Mouse (Mus musculus) A20 (cell line): ENCODE measurements around the gene 4930524B15Rik.
"Not testable (repeated sequence)": the region's sequence is repeated elsewhere in the genome, so short reads cannot be mapped to it uniquely, and the experiment has no call there.

Experiments
- DNase-seq: peaks from one replicate; pipeline ENCODE4 v3.0.0-alpha.2; 2011; ENCODE audit warnings: low read depth, low spot score

4930524B15Rik gene

DNA sequence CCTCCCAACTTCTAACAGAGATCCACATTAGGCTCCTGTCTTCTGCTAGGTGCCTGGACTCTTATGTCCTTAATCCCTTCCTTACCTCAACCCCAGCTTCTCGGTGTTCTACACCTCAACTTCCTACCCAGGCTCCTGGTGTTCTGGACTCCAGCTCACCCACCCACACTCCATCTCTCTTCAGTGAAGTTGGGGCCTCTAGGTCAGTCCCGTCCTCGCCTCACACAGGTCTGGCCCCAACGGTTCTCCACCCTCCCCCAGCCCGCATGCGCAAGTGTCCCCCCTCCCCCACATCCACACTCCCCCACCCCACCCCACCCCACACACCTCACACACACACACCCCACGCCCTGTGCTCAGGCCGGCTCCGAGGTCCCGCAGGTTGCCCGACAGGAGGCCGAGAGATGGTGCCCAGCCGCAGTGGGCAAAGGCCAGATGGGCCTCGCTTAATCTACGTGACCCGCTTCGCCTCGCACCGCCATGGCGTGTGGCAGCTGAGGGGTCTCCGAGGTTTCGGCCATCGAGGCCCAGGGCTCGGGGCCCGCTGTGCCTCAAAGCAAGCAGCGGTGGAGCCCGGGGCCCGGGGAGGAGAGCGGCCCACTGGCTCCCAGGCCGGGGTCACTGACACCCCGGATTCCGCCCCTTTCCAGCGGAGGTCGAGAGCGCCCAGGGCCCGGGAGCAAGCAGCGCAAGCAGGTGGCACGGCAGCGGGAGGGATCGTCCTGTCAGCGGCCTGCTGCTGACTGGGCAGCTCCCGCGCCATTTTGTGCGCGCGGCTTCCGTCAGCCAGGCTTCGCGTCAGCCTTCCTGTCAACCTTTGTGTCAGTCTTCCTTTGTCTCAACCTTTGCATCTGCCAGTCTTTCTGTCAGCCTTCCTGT is at the start of gene 4930524B15Rik:
Gene 4930524B15Rik (plus strand): TSS at position 337 of the 879 bp plus-strand sequence.
- no peak for DNase-seq

DNA sequence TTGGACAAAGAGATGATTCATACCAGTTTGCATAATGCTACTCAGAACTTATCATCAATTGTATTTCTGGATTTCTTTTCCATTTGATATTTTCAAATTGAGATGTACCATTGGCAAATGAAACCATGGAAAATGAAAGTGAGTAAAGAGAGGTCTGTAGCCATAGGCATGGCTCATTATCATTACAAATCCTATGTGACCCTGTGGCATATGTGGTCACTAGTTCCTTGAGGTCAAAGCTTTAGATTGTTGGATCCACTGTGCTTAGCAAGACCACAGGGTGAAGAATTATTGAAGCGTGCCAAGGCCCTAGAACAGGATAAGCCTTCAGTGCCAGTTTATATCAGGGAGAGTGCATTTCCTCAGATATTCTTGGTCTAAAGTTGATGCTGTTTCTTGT is 47.6 kb upstream of the 4930524B15Rik start:
- no peak for DNase-seq

DNA sequence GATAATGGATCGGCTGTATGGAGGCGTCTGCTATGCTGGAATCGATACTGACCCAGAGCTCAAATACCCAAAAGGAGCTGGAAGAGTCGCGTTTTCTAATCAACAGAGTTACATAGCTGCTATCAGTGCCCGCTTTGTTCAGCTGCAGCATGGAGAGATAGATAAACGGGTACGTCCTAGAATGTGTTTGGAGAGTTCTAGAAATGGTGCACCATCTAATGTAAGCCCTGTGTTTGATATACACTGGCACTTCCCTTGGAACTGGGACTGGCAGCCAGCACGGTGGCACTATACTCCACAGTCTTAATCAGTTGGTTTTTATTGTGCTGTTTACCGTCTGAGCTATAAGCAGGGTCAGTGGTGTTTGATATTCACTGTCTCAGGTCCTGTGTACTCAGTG is 35.3 kb upstream of the 4930524B15Rik start:
- DNase-seq: no peak

DNA sequence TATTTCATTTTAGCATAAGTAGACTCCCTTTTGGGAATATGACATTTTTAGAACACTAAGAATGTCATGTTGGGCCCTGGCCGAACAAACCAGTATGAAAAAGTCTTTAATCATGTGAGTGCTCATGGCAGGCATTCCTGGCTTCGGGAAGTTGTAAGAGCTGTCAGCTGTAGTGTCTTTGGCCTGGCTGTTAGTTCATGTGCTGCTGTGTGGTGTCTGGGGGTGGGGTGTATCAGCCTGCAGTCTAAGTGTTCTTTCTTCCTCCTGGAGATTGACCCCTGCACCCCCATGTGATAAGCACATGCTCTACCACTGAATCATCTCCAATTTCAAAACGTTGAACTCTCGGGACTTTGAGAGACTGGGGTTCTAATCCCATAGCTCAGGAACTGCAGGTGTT is 29.7 kb upstream of the 4930524B15Rik start:
- DNase-seq: no peak

DNA sequence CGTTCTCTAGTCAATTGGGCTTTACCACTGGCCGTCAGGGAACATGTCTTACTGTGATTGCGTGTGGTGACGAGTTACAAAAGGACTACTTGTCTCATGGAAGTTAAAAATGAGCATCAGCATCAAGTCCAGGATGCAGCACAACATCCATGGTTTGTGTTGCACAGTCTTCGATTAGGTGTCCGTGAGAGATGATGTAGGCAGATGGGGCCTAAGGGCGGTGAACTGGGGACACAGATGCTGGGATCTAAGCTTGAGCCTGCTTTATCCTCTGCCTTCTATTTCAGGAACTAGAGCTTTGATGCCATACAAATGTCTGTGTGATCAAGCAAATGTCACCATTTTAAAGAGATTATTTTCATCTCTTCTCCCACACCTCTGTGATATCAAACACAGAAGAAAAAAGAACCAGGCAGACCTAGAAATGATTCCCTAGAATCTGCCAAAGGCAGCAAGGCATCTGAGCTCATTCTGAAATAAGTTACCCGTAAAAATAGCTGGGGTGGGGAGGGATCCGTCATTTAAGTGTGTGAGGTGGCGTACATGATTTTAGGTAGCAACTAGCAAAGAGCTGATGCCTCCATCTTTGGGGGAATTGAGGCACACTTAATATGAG is 28.4 kb upstream of the 4930524B15Rik start:
- no peak for DNase-seq

DNA sequence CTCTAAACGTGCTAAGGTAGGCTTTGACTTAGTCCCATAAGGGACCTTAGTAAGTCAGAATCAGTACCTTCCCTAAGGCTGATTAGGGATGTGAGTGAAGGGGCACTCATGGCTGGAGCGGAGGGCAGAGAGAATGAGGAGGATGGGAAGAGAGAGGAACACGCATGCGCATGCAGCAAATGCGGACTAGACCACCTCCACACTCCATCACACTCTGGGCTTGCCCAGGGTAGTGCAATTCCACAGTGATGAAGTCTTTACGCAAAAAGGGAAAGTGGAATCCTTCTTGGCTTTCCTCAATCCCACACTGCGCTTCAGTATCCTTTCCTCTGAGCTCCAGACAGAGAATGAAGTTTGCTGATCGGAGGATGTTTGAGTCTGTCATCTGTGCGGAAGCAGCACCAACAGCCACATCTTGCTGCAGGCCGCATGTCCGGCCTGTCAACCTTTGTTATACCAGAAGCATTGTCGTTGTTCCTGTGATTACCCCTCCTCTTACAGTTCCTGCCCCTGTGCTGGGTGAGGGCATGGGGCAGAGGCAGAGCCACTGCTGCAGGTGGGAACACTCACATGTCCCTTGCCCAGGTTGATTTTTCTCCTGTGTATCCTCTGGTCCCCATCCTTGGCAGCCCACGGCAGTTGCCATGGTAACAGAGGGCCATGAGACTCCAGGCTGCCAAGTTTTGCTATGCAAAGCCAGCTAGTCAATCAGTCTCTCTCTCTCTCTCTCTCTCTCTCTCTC is 24.3 kb upstream of the 4930524B15Rik start:
- DNase-seq: no peak

DNA sequence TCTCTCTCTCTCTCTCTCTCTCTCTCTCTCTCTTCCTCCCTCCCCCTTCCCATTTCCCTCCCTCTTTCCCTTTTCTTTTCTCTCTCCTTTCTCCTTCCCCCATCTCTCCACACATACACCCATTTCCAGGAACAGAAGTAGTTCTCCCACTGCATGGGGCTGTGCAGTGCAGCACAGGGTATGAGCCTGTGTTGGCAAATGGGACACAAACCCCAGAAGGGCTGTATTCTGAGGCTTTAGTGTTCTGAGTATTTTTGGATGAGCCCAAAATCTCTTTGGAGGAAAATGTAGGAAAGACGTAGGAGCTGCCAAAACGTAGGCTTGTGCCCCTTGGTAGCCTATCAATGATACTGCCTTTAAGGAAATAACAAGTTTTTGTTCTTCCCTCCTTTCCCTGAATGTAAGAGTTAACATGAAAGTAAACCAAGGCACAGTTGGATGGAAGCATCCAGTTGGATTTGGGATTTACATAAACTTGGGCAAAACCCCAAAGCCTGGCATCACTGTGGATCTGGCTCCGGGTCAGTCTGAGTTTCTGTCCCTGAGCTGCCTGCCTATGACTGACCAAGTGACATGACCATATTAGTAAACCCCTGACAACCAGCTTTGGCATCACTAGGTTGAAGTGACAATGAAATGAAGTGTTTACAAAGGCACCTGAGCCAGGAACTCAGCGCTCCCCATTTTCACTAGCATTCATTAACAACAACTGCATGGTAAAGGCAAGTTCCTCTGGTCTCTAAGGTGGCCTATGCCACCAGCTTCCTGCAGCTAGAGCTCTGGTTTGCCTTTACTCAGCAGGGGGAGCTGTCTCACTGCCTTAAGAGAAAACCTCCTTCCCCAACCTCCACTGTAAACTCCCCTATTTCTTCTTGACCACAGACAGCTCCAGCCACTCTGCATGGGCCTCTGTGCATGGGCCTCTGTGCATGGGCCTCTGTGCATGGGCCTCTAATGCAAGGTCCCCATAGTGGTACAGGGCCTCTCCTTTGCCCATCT is 23.5 kb upstream of the 4930524B15Rik start:
- peak; percentile 47 for DNase-seq

DNA sequence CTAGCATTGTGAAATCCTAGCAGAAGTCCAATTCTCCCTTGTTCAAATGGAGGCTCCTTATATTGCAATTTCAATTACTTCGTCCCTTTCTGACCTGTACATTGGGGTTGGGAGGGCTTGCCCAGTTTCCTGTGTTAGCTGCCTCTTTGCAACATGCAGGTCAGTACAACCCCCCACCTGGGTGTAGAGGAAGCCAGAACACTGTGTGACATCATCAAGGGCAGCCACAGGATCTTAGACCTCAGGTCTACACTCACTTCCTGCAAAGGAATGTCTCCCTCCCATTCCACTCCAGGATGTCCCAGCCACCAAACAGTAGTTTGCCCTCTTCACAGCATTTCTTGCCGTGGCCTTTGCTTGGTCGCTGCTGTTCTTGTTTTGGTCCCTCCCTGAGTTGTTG is 19.9 kb upstream of the 4930524B15Rik start:
- DNase-seq: no peak

DNA sequence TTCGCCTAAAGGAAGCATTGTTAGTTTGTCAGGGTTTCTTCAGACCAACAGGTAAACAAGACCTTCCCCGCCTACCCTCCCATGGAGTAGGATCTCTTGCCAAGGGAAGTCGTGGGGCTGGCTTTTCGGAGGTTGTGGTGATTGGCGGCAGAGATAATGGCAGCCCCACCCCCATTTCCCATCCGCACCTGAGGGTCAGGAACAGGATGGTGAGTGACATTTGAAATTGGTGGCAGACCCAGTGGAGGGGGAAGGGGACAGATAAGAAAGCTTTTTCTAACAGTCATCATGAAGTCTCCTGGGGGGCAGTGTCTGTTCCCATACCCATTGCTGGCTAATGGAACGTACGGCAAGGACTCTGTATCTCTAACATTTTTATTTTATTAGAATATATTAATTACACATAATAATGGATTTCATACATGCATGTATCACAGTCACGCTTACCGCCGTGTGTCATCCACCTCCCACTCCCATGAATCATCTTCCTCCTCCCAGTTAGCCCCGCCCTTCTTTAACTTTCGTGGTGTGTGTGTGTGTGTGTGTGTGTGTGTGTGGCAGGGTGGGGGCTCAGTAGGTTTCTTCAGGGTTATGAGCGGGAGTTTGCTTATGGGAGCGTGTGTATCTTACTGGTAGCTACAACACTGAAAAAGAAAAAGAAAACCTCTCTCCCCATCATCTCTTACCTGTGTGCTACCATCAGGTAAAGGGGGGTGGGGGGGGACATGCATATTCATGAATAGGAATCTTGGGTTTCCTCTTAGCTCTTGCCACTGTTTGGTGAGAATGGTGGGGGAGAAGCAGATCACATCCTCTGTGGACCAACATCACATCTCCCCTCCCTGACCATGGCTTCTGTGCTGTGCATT is 16.7 kb upstream of the 4930524B15Rik start:
- peak; percentile 7 for DNase-seq

DNA sequence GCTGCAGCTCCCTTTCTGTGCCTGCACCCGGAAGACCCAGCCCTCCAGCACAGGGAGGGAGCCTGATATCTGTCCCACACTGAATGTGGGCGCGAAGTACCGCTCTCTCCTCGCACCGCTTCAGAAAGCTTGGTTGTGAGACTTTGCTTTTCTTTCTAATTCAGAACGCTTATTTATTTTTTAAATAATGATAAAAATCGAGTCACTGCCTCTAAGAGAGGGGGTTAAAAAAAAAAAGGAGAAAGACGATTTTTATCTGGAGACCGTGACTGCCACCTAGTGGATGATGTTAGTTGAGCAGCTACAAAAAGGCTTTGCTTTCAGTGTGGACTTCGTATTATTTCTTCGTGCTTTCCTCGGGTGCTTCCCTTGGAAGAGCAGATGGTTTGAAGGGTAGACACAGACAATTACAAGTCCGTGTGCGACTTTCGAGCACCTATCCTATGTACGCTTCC is 16.0 kb upstream of the 4930524B15Rik start:
- DNase-seq: peak; percentile 75

DNA sequence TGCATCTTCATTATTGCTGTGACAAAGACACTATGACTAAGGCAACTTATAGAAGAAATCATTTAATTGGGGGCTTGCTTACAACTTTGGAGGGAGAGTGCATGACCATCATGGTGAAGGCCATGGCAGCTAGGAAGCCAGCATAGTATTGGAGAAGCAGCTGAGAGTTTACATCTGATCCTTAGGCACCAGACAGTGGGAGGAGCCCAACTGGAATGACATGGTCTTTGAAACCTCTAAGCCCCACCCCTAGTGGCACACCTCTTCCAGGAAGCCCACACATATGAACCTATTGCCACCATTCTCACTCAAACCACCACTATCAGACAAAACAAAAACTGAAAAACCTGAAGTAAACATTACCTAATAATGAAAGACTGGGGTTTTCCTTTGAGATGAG is 5.3 kb upstream of the 4930524B15Rik start:
- no peak for DNase-seq

DNA sequence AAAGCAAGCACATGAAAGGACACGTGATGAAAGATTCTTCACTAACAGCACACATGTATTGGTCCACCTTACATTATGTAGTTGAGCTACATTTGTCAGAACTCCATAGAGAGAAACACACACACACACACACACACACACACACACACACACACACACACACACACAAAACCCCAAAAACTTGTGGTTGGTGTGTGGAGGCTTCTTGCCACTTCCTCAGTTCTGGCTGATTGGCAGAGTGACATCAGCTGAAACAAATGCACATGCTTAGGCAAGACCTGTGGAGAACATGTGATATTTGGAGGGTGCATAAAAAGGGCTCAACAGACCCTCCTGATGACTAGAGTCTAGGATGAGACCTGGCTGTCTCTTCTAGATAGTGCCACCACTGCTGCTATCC is 1.4 kb upstream of the 4930524B15Rik start:
- no peak for DNase-seq

DNA sequence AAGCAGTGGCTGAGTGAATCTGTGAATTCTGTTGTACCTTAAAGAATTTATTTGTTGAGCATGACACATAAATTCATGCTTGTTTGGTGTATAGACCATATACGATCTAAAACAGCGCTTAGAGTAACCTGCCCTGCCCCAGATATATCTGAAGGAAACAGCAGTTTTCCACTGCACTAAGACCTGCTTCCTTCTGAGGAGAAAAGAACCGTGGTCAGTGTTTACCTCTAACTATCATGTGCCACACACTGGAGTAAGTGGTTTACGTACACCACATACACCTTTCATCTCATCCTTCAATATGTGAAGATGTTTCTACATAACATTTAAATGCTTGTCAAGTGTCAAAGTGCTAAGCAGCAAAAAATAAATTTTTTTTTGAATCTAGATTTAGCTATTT is 8.7 kb downstream of the 4930524B15Rik start:
- no peak for DNase-seq

DNA sequence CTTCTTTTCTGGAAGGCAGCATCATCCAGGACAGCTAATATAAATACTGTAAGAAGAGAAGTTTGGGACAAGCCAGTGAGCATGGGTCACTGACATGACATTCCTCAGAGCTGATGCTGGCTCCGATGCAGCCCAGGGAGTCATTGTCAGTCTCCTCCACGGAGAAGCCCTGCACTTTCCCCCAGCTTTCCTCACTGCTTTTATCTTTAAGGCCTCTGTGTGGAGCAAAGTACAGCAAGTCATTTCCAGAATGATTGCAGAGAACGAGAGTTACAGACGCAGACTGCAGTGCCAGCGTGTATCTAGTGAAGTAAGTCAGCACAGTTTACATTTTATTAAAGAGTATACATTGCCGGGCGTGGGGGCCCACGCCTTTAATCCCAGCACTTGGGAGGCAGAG is 9.4 kb downstream of the 4930524B15Rik start:
- no peak for DNase-seq

DNA sequence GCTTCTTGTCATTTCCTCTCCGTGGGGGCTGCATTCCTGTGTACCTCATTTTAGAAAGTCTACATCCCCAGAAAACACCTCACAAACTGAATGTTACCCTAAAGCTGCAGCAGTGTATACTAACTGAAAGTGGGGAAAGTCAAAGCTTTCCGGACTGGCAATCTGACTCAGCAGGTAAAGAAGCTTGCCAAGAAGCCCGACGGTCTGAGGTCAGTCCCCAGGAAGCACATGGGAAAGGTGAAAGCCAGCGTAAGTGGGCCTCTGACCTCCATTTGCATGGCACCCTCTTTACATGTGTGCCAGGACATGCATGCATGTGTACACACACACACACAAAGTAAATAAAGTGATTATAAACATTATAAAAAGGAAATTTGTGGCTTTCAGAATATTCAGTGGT is 10.3 kb downstream of the 4930524B15Rik start:
- DNase-seq: no peak

DNA sequence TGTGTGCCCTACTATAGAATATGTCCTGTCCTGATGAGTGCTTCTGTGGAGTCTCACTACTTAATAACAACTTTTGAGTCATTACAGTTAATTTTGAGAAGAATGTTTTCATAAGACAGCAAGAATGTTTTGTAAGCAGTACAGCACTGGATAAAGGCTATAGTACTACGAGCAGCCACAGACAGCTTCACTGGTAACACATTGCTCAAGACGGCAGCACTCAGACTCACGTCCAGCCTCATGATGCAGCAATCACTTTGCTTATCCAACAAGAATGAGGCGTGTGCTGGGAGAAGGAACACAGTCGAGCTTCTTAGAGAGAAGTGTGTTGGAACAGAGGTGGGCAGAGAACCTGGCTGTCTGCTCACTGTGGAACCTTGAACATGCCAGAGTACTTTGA is 10.7 kb downstream of the 4930524B15Rik start:
- no peak for DNase-seq

DNA sequence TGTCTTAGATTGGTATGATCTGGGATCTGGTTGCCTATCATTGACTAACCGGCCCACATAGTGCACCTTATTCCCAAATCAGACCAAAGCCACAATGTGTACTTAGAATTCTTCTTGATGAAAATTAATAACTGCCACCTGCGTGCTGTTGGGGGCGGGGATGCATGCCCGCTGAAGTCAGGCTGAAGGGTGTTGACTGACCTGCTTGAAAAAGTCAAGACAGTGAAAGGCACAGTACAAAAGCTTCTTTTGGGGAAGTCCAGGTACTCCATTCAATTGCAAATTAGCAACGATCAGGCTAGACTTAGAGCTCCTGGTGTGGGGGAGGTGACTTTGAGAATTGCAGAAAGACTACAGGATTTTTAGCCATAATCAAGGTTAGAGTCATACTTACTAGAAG is 14.7 kb downstream of the 4930524B15Rik start:
- not testable (repeated sequence) for DNase-seq

DNA sequence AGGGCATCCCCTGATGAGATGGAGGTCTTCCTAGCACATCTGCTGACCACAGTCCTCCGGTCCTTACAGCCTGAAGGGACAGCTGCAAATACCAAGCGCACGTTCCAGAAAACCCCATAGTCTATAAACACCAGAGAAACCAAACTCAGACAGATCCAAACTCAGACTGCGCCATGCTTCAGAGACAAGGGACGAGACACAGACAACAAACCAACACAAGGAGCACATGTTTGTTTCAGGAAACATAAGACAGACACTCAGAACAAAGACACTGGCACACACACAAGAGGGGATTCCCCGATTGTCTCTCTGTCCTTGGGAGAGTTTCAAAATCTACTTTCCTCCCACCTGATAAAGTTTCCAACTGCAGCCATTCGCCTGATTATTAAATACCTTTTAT is 16.4 kb downstream of the 4930524B15Rik start:
- DNase-seq: no peak

DNA sequence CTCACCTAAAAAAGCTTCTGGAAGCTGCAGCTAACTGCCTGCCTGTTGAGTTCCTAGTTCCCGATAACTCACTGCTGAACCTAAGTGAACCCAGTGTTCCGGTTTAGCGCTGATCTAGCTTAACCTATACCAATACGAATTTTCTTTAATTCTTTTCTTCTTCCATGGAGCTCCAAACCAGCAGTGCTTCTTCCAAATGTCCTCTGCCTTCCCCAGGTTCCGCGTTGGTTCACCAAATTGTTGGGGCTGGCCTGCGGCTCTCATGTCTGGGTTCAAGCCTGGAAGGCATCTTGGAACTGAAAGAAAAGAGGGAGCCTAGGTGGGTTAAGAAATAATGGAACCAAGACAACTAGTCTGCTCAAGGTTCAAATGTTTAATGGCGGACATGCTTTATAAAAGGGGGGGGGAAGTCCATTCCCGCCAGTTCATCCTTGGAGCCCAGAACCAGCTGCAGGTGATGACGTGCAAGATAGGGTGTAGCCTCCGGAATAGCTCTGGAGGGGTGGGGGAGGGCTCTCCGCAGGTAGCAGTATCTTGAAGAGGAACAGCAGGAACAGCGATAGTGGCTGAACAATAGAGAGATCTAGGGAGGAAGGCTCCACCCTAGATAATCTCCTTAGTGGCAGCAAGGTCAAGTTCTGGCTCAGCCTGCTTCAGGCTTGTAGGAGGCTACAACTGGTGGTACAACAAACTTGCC is 17.0 kb downstream of the 4930524B15Rik start:
- DNase-seq: not testable (repeated sequence)

DNA sequence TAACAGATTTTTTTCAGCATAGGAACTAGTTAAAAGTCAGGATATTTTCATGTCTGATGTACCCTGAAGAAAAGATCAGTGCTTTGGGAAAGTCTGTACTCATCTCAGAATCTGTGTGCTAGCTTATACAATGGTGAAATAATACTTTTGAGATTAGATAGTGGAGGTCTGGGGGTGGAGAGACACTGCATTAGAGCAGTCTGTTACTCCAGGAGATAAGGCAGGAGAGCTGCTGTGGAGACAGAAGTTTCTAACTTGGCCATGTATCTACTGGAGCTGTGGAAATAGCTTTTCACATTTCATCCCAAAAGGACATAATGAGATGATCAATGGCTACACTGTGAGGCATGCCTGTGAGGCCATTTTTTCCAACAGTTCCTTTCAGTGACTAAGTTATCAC is 17.9 kb downstream of the 4930524B15Rik start:
- no peak for DNase-seq
